Mouse (Mus musculus) layer of hippocampus, postnatal 14 days (tissue): Measurements from ENCODE around the gene Slc46a2. TPM values are rescaled to one million over a fixed set of nuclear protein-coding genes. Genes with fewer than 3 reads are reported as not detected.

ENCODE experiments used
- DNase-seq, 2 experiments: peaks; one replicate each; pipeline ENCODE4 v3.0.0; 2021 to 2022; ENCODE audit warnings: low spot score in 2 of 2, mixed read lengths in 1 of 2
- total RNA-seq, 2 experiments: library from RNA; stranded (reverse); gene quantifications; 2 replicates each; pipeline ENCODE4 v1.2.3; 2021

Gene Slc46a2
- total RNA-seq, 2 experiments from 2014 or later = not detected

DNA sequence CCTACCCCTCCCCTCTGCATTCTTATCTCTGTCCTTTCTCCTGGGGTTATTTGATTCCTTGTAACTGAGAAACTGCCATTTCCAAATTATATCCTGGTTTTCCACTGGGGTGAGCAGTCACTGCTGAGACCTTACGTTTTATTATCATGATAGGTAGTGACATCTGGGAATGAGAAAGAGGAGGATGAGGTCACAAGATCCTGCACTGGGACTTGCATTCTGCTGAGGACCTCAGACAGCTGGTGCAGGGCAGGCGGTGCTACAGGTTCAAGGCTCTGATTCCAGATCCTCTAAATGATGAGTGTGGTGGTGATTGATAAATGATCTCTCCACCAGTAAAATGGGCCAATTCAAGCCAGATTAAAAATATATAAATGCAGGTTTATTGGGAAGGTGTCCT lies 54.4 kb downstream of the Slc46a2 start:
- no peak for DNase-seq

DNA sequence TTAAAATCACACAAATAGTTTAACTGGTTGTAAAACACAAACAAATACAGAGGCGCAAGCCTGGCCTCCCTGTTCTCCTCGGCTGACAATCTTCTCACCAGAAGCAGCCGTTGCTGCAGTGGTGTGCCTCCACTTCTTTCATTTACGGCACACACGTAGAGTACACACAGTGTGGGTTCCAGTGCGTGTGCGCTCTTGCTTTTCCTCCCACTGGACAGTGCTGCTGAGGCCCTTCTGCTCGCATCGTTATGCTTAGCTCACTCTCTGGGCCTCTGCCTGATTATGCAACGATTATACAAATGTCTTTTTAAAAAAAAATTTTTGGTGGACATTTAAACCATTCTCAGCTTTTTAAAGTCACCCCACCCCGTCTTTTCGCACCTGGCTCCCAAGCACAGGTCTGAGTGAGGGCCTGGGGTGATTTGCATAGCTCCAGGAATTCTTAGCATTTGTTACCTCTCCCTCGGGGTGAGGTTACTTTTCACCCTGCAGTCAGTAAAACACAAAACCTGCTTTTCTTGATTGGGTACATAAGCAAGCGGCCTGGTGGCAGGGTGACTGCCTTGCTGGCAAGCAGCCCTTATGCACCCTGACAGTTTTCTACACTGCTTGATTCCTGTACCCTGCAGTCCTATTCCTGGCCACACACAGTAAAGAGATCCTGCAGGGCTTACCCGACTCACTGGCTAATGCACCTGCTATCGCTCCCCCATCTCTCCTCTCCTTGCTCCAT lies 55.0 kb downstream of the Slc46a2 start:
- no peak for DNase-seq

Other genes starting within 250 kb of the Slc46a2 start
- gene Inip, start 113.5 kb downstream of the Slc46a2 start, total RNA-seq = 10 to 100 TPM; 20.2 to 22.7 TPM
- gene Snx30, start 109.2 kb downstream of the Slc46a2 start, total RNA-seq = 10 to 100 TPM; 46.4 to 46.9 TPM
- gene Mup4, start 45.7 kb upstream of the Slc46a2 start, total RNA-seq = not detected
- gene Mup6, start 49.2 kb upstream of the Slc46a2 start, total RNA-seq = not detected
- gene Mup7, start 155.4 kb upstream of the Slc46a2 start, total RNA-seq = not detected
- gene Mup2, start 239.2 kb upstream of the Slc46a2 start, total RNA-seq = not detected